Mouse (Mus musculus): ENCODE results near the gene Fam162a. TPM values are rescaled to one million over a fixed set of nuclear protein-coding genes. Genes with fewer than 3 reads are reported as not detected.

The Fam162a gene
- polyA plus RNA-seq, 1 experiment from 2014 or later = 137 TPM

Other genes with a start within 250 kb of the Fam162a start
- gene Parp14, start 200.1 kb downstream of the Fam162a start, polyA plus RNA-seq (2015; fragmentation: Nextera tagmentation; extraction: Ambion mirVana) = 0.15 and 0.27 TPM in 2 replicates
- gene Parp9, start 133.1 kb downstream of the Fam162a start, polyA plus RNA-seq (2015; fragmentation: Nextera tagmentation; extraction: Ambion mirVana) = 1.8 TPM in 2 replicates
- gene Dtx3l, start 132.4 kb downstream of the Fam162a start, polyA plus RNA-seq (2015; fragmentation: Nextera tagmentation; extraction: Ambion mirVana) = 1.3 and 1.4 TPM in 2 replicates
- 85.1 and 91.0 TPM in 2 replicates for gene Kpna1, start 92.8 kb downstream of the Fam162a start, polyA plus RNA-seq (2015; fragmentation: Nextera tagmentation; extraction: Ambion mirVana)
- gene Wdr5b, start 30.4 kb downstream of the Fam162a start, polyA plus RNA-seq (2015; fragmentation: Nextera tagmentation; extraction: Ambion mirVana) = 13.0 and 14.7 TPM in 2 replicates
- 24.7 and 27.7 TPM in 2 replicates for gene Ccdc58, start 91 bp upstream of the Fam162a start, polyA plus RNA-seq (2015; fragmentation: Nextera tagmentation; extraction: Ambion mirVana)
- not detected in 2 replicates for gene Csta1, start 59.6 kb upstream of the Fam162a start, polyA plus RNA-seq (2015; fragmentation: Nextera tagmentation; extraction: Ambion mirVana)
- gene Stfa2l1, start 85.2 kb upstream of the Fam162a start, polyA plus RNA-seq (2015; fragmentation: Nextera tagmentation; extraction: Ambion mirVana) = 0.51 TPM in 1 of 2 replicates, not detected in the other
- 0.67 TPM in 1 of 2 replicates, not detected in the other for gene Gm5483, start 112.6 kb upstream of the Fam162a start, polyA plus RNA-seq (2015; fragmentation: Nextera tagmentation; extraction: Ambion mirVana)
- not detected in 2 replicates for gene Gm5416, start 138.8 kb upstream of the Fam162a start, polyA plus RNA-seq (2015; fragmentation: Nextera tagmentation; extraction: Ambion mirVana)
- gene 2010005H15Rik, start 149.9 kb upstream of the Fam162a start, polyA plus RNA-seq (2015; fragmentation: Nextera tagmentation; extraction: Ambion mirVana) = not detected in 2 replicates
- gene Stfa1, start 205.4 kb upstream of the Fam162a start, polyA plus RNA-seq (2015; fragmentation: Nextera tagmentation; extraction: Ambion mirVana) = 0.70 and 1.6 TPM in 2 replicates

All from midbrain, embryonic 16.5 days (tissue).